Mouse (Mus musculus): ENCODE data around the gene Cdc20b. TPM values are rescaled to one million over a fixed set of nuclear protein-coding genes. Genes with fewer than 3 reads are reported as not detected.

Gene Cdc20b
- 1.0 and 1.2 TPM in 2 replicates for polyA plus RNA-seq (2012; rRNA removed)

DNA sequence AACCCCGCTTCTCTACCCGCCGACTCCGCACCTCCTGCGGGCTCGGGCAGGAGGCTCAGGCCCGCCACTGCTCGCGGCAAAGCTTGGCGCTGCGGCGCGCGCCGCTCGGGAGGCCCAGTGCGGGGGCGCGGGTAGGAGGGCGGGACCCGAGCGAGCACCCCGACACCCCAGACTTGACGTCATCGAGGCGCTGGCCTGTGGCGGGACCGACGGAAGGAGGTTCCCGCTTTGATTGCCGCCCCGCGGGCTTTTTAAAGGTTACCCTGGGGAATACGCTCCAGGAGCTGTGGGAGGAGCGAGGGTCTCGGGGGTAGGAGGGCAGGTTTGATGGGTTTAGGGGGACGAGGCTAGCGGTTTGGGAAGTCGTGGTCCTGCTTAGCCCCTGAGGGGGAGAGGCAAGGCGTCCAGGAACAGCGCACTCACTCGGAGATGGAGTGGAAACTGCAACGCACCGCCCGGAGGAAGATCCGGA is at the start of gene Cdc20b:
Cdc20b (plus strand) TSS at position 162 of the 472 bp plus-strand sequence.

GRCm38 (mm10) chr13:112987532-112987943 is 47.4 kb upstream of the Cdc20b start, which contains the start of gene Ccno:
Ccno (plus strand) TSS chr13:112987802.

GRCm38 (mm10) chr13:112993531-112994152 is 41.3 kb upstream of the Cdc20b start, which contains the start of gene Mcidas:
Mcidas (plus strand) TSS chr13:112993845.

GRCm38 (mm10) chr13:113046211-113046883 is 11.4 kb downstream of the Cdc20b start, which contains the start of gene Gpx8:
Gpx8 (minus strand) TSS chr13:113046410.

DNA sequence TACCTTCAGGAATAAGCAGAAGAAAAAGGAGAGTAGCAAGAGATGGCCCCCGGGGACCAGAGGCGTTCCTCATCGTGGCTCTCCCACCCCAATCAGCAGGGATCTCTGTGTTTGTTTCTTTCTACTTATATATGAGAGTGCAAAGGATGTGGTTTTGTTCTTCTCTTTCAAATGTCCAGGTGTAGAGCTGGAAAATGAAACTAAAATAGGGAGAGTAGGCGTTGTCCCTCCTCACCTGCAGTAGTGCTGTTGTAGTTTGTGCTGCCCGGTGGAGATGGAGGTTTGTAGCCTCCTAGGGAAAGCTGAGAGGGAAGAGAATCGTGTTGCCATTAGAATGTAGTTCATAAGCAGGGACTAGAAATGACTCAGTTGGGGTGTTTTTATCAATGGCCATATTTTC is 66.0 kb downstream of the Cdc20b start, which contains the start of gene Gzma:
Gzma (minus strand) TSS at position 103 of the 400 bp plus-strand sequence.

Other genes with a start within 250 kb of the Cdc20b start
- 28.9 and 35.1 TPM in 2 replicates for gene Plpp1, start 234.3 kb upstream of the Cdc20b start, polyA plus RNA-seq (2012; rRNA removed)
- 59.4 and 67.2 TPM in 2 replicates for gene Mtrex, start 107.7 kb upstream of the Cdc20b start, polyA plus RNA-seq (2012; rRNA removed)
- 15.1 and 17.5 TPM in 2 replicates for gene Dhx29, start 107.7 kb upstream of the Cdc20b start, polyA plus RNA-seq (2012; rRNA removed)
- 3.0 and 3.2 TPM in 2 replicates for gene Ccno, start 47.3 kb upstream of the Cdc20b start, polyA plus RNA-seq (2012; rRNA removed)
- 1.1 TPM in 2 replicates for gene Mcidas, start 41.3 kb upstream of the Cdc20b start, polyA plus RNA-seq (2012; rRNA removed)
- gene Gpx8, start 11.3 kb downstream of the Cdc20b start, polyA plus RNA-seq (2012; rRNA removed) = 43.2 and 53.4 TPM in 2 replicates
- gene Gzma, start 65.9 kb downstream of the Cdc20b start, polyA plus RNA-seq (2012; rRNA removed) = not detected in 2 replicates
- gene Esm1, start 174.5 kb downstream of the Cdc20b start, polyA plus RNA-seq (2012; rRNA removed) = 0.92 and 1.1 TPM in 2 replicates
- not detected in 2 replicates for gene Gzmk, start 190.8 kb downstream of the Cdc20b start, polyA plus RNA-seq (2012; rRNA removed)